Mouse (Mus musculus): Measurements from ENCODE around the gene Efcab12. TPM values are rescaled to one million over a fixed set of nuclear protein-coding genes. Genes with fewer than 3 reads are reported as not detected.
"Not testable (repeated sequence)": the region's sequence is repeated elsewhere in the genome, so short reads cannot be mapped to it uniquely, and the experiment has no call there.

Gene Efcab12
- polyA plus RNA-seq, 1 experiment from 2014 or later: 0.42 TPM

GRCm38 (mm10) chr6:115838745-115839144, 533 bp upstream of the Efcab12 start:
- H3K9ac ChIP-seq (ENCODE audit: low read length): no peak overlapping the region
- peaks cover 26% of the 10 kb centered on the region for H3K36me3 ChIP-seq (ENCODE audit: control insufficient read depth, insufficient read depth, low read length)
- no peaks in the 10 kb centered on the region for H3K9me3 ChIP-seq (ENCODE audit: control insufficient read depth, low read length)
- no peaks in the 10 kb centered on the region for H3K27me3 ChIP-seq (ENCODE audit: control insufficient read depth, insufficient read depth, low read length)
- H3K4me3 ChIP-seq (ENCODE audit: control insufficient read depth in 1 of 2, insufficient read depth in 1 of 2, low read depth in 1 of 2, low read length in 2 of 2): peak overlapping the region in 1 of 2 experiments; percentile 41; a peak in 2 of 4 replicates
- peak overlapping the region; percentile 88 for H3K4me2 ChIP-seq (ENCODE audit: low read length)
- WGBS: 68% methylated on average over 5 of the region's 5 CpGs
- peaks cover 7 to 11% of the 10 kb centered on the region in 2 experiments; a peak in 3 of 4 replicates for H3K4me1 ChIP-seq (ENCODE audit: control insufficient read depth in 2 of 2, insufficient read depth in 2 of 2, low read length in 2 of 2)
- ATAC-seq (ENCODE audit: insufficient number of reproducible peaks, insufficient read depth, low FRiP score, low read depth): no peak
- no peak overlapping the region for H3K27ac ChIP-seq (replicated peaks in 1 of 2; ENCODE audit: control insufficient read depth in 1 of 2, insufficient read depth in 1 of 2, low read depth in 2 of 2, low read length in 2 of 2)

GRCm38 (mm10) chr6:115833861-115834260, 4.4 kb downstream of the Efcab12 start:
- Histone ChIP-seq H3K4me3 (ENCODE audit: control insufficient read depth in 1 of 2, insufficient read depth in 1 of 2, low read depth in 1 of 2, low read length in 2 of 2) (no peak overlapping the region), H3K4me1 (ENCODE audit: control insufficient read depth in 2 of 2, insufficient read depth in 2 of 2, low read length in 2 of 2) (peaks cover 7 to 11% of the 10 kb centered on the region in 2 experiments; a peak in 3 of 4 replicates), H3K9me3 (ENCODE audit: control insufficient read depth, low read length) (no peaks in the 10 kb centered on the region), H3K27ac (replicated peaks in 1 of 2; ENCODE audit: control insufficient read depth in 1 of 2, insufficient read depth in 1 of 2, low read depth in 2 of 2, low read length in 2 of 2) (no peak overlapping the region), H3K27me3 (ENCODE audit: control insufficient read depth, insufficient read depth, low read length) (no peaks in the 10 kb centered on the region), H3K36me3 (ENCODE audit: control insufficient read depth, insufficient read depth, low read length) (no peaks in the 10 kb centered on the region), H3K9ac (ENCODE audit: low read length) (no peak overlapping the region), H3K4me2 (ENCODE audit: low read length) (no peak overlapping the region)
- ATAC-seq (ENCODE audit: insufficient number of reproducible peaks, insufficient read depth, low FRiP score, low read depth): no peak

- Histone ChIP-seq H3K9ac (ENCODE audit: low read length) (no peak overlapping the region), H3K4me1 (ENCODE audit: control insufficient read depth in 2 of 2, insufficient read depth in 2 of 2, low read length in 2 of 2) (peaks cover 0 to 2% of the 10 kb centered on the region in 2 experiments; a peak in 1 of 4 replicates), H3K4me3 (ENCODE audit: control insufficient read depth in 1 of 2, insufficient read depth in 1 of 2, low read depth in 1 of 2, low read length in 2 of 2) (no peak overlapping the region), H3K9me3 (ENCODE audit: control insufficient read depth, low read length) (no peaks in the 10 kb centered on the region), H3K4me2 (ENCODE audit: low read length) (no peak overlapping the region), H3K36me3 (ENCODE audit: control insufficient read depth, insufficient read depth, low read length) (no peaks in the 10 kb centered on the region), H3K27me3 (ENCODE audit: control insufficient read depth, insufficient read depth, low read length) (no peaks in the 10 kb centered on the region), H3K27ac (replicated peaks in 1 of 2; ENCODE audit: control insufficient read depth in 1 of 2, insufficient read depth in 1 of 2, low read depth in 2 of 2, low read length in 2 of 2) (no peak overlapping the region)
- no peak for ATAC-seq (ENCODE audit: insufficient number of reproducible peaks, insufficient read depth, low FRiP score, low read depth)
- WGBS: 87% methylated on average over 2 of the region's 2 CpGs
Observed at GRCm38 (mm10) chr6:115832152-115832850, 5.9 kb downstream of the Efcab12 start.

- 83% methylated on average over 6 of the region's 6 CpGs for WGBS
- H3K4me1 ChIP-seq (ENCODE audit: control insufficient read depth in 2 of 2, insufficient read depth in 2 of 2, low read length in 2 of 2): no peaks in the 10 kb centered on the region
- H3K4me3 ChIP-seq (ENCODE audit: control insufficient read depth in 1 of 2, insufficient read depth in 1 of 2, low read depth in 1 of 2, low read length in 2 of 2): no peak overlapping the region
- H3K9ac ChIP-seq (ENCODE audit: low read length): no peak overlapping the region
- H3K4me2 ChIP-seq (ENCODE audit: low read length): no peak overlapping the region
- ATAC-seq (ENCODE audit: insufficient number of reproducible peaks, insufficient read depth, low FRiP score, low read depth): no peak
- no peaks in the 10 kb centered on the region for H3K9me3 ChIP-seq (ENCODE audit: control insufficient read depth, low read length)
- no peaks in the 10 kb centered on the region for H3K27me3 ChIP-seq (ENCODE audit: control insufficient read depth, insufficient read depth, low read length)
- no peaks in the 10 kb centered on the region for H3K36me3 ChIP-seq (ENCODE audit: control insufficient read depth, insufficient read depth, low read length)
- no peak overlapping the region for H3K27ac ChIP-seq (replicated peaks in 1 of 2; ENCODE audit: control insufficient read depth in 1 of 2, insufficient read depth in 1 of 2, low read depth in 2 of 2, low read length in 2 of 2)
Observed at GRCm38 (mm10) chr6:115830779-115831601, 7.2 kb downstream of the Efcab12 start.

GRCm38 (mm10) chr6:115823850-115824464, 14.3 kb downstream of the Efcab12 start:
- Histone ChIP-seq H3K4me2 (ENCODE audit: low read length) (peak overlapping the region; percentile 58), H3K4me3 (ENCODE audit: control insufficient read depth in 1 of 2, insufficient read depth in 1 of 2, low read depth in 1 of 2, low read length in 2 of 2) (peak overlapping the region in 1 of 2 experiments; percentile 18; a peak in 1 of 4 replicates)
- not testable (repeated sequence) for H3K9me3 ChIP-seq (ENCODE audit: control insufficient read depth, low read length); H3K36me3 ChIP-seq (ENCODE audit: control insufficient read depth, insufficient read depth, low read length); H3K27ac ChIP-seq (replicated peaks in 1 of 2; ENCODE audit: control insufficient read depth in 1 of 2, insufficient read depth in 1 of 2, low read depth in 2 of 2, low read length in 2 of 2); H3K9ac ChIP-seq (ENCODE audit: low read length); H3K4me1 ChIP-seq (ENCODE audit: control insufficient read depth in 2 of 2, insufficient read depth in 2 of 2, low read length in 2 of 2); H3K27me3 ChIP-seq (ENCODE audit: control insufficient read depth, insufficient read depth, low read length)
- peak; percentile 85 for ATAC-seq (ENCODE audit: insufficient number of reproducible peaks, insufficient read depth, low FRiP score, low read depth)
- WGBS: 5% methylated on average over 4 of the region's 11 CpGs

- no peaks in the 10 kb centered on the region for H3K9me3 ChIP-seq (ENCODE audit: control insufficient read depth, low read length)
- no peaks in the 10 kb centered on the region for H3K36me3 ChIP-seq (ENCODE audit: control insufficient read depth, insufficient read depth, low read length)
- no peaks in the 10 kb centered on the region; a peak in 1 of 4 replicates for H3K4me1 ChIP-seq (ENCODE audit: control insufficient read depth in 2 of 2, insufficient read depth in 2 of 2, low read length in 2 of 2)
- 74% methylated on average over 8 of the region's 8 CpGs for WGBS
- no peak for ATAC-seq (ENCODE audit: insufficient number of reproducible peaks, insufficient read depth, low FRiP score, low read depth)
- no peak overlapping the region for H3K4me3 ChIP-seq (ENCODE audit: control insufficient read depth in 1 of 2, insufficient read depth in 1 of 2, low read depth in 1 of 2, low read length in 2 of 2)
- no peak overlapping the region for H3K27ac ChIP-seq (replicated peaks in 1 of 2; ENCODE audit: control insufficient read depth in 1 of 2, insufficient read depth in 1 of 2, low read depth in 2 of 2, low read length in 2 of 2)
- H3K9ac ChIP-seq (ENCODE audit: low read length): no peak overlapping the region
- H3K27me3 ChIP-seq (ENCODE audit: control insufficient read depth, insufficient read depth, low read length): no peaks in the 10 kb centered on the region
- H3K4me2 ChIP-seq (ENCODE audit: low read length): no peak overlapping the region
Observed at GRCm38 (mm10) chr6:115821216-115821993, 16.8 kb downstream of the Efcab12 start.

GRCm38 (mm10) chr6:115818129-115818528, 20.1 kb downstream of the Efcab12 start:
- Histone ChIP-seq H3K27ac (replicated peaks in 1 of 2; ENCODE audit: control insufficient read depth in 1 of 2, insufficient read depth in 1 of 2, low read depth in 2 of 2, low read length in 2 of 2) (no peak overlapping the region), H3K4me2 (ENCODE audit: low read length) (no peak overlapping the region), H3K36me3 (ENCODE audit: control insufficient read depth, insufficient read depth, low read length) (no peaks in the 10 kb centered on the region), H3K27me3 (ENCODE audit: control insufficient read depth, insufficient read depth, low read length) (no peaks in the 10 kb centered on the region), H3K4me3 (ENCODE audit: control insufficient read depth in 1 of 2, insufficient read depth in 1 of 2, low read depth in 1 of 2, low read length in 2 of 2) (no peak overlapping the region), H3K9me3 (ENCODE audit: control insufficient read depth, low read length) (no peaks in the 10 kb centered on the region), H3K4me1 (ENCODE audit: control insufficient read depth in 2 of 2, insufficient read depth in 2 of 2, low read length in 2 of 2) (peaks cover 8 to 11% of the 10 kb centered on the region in 2 experiments), H3K9ac (ENCODE audit: low read length) (no peak overlapping the region)
- 65% methylated on average over 2 of the region's 2 CpGs for WGBS
- no peak for ATAC-seq (ENCODE audit: insufficient number of reproducible peaks, insufficient read depth, low FRiP score, low read depth)

Data from heart, embryonic 14.5 days (tissue).